Mouse (Mus musculus): Measurements from ENCODE around the gene Specc1l.

DNA sequence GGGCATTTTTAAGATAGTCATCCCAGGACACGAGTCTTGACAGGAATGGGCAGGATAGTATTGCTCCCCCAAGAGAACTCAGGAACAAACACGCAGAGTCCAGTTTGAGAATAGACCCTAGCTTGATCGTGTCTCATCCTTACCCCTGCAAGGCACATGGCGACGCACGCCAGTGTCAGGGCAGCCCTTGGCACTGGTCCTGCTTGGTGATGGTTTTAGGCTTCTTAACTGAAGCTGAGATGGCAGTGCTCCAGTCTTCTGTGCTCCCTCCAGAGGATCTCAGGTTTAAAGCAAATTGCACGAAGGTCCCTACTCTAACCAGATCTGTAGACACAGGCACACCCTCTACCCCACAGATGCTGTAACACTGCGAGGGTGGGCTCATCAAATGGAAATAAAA lies 103.9 kb downstream of the Specc1l start:
- TF ChIP-seq CTCF (IDR thresholded peaks at IDR 0.05; ENCODE audit: extremely low read depth, insufficient read depth, insufficient read length, insufficient replicate concordance): no peak
- no peak for TF ChIP-seq POLR2A (IDR thresholded peaks at IDR 0.05; ENCODE audit: low read depth, low read length)

All from spleen, adult 2 months (tissue).